Mouse (Mus musculus) spleen, adult 18-20 months (tissue): ENCODE results near the gene Sh3kbp1.

Experiments used
- DNase-seq, 2 experiments: peaks; one replicate each; pipeline ENCODE4 v3.0.0; 2022; ENCODE audit warnings: mixed read lengths in 2 of 2

The Sh3kbp1 gene

DNA sequence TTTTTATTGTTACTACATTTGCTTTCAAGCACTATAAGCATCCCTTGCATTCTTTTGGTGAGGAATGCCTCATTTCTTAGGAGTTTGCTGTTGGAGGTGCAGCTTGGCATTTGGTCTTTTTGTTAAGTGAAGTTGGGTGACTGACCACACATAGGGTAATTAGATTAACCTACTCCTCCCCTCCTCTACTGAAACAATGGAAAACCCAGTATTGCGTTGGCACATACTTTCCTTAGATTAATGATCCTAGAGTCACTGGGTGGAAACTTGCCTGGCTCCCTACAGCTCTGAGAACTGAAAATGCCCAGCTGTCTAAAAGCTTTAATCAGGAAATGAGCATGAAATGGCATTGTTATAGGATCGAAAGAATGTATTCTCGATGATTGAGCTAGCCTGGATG is 117.5 kb downstream of the Sh3kbp1 start:
- no peak for DNase-seq

DNA sequence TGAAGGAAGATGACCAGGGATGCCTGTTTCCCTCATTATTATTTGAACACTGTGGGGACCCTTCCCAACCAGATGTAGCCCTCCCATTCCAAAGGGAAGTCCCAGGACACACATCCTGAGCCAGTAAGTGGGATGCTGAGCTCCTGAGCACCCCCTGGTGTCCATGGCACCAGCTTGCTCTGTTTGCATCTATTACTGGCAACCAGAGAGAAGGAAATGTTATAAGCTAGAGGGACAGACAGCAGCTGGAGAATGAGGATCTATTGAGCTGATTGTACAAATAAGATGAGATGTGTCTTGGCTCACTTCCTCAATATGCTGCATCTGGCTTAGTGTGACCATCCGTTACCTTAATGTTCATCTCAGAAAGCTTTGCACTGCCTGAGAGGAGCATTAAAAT is 124.8 kb downstream of the Sh3kbp1 start:
- peak in 1 of 2 experiments; percentile 36 for DNase-seq

- no peak for DNase-seq
Measured at GRCm38 (mm10) chrX:159756261-159756660, 129.2 kb downstream of the Sh3kbp1 start.

DNA sequence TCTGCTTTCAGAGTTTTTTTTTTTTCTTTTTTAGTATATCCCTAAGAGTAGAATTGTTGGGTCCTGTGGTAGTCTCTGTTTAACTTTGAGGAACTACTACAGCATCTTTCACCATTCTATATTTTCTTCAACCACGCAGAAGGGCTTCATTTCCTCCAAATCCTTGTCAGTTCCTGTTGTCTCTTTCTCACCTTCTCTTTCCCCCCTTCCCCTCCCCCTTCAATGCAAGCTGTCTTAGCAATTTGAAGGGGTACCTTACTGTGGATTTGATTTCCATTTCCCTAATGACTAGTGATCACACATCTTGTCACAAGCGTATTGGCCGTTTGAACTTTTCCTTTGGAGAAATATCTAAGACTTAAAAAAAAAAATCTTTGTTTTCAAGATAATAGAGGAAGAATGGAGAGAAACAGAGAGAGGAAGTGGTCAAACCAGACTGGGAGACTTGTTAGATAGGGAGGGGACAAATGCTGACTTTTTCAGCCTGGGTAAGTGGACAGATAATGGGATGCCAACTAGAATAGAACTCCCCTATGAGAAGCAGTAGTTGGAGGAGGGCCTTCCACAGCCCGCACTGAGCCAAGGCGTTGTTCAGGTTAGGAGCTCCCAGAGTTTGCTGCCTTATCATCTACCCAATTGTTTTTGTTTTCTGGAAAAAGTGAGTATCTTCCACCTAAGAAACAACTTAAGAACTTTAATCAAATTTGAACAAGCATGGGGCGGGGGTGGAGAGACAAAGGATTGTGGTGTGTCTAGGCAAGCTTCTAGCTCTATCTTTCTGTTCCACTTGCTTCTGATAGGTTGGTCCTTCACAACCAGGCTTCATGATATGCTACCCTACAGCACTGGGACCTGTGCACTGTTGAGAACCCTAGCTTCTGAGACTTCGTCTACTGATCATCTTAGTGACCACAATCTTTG is 130.1 kb downstream of the Sh3kbp1 start:
- DNase-seq: no peak

GRCm38 (mm10) chrX:159757854-159758540 is 130.9 kb downstream of the Sh3kbp1 start:
- peak; percentile 32 to 40 for DNase-seq

GRCm38 (mm10) chrX:159763801-159764200 is 136.7 kb downstream of the Sh3kbp1 start:
- no peak for DNase-seq

DNA sequence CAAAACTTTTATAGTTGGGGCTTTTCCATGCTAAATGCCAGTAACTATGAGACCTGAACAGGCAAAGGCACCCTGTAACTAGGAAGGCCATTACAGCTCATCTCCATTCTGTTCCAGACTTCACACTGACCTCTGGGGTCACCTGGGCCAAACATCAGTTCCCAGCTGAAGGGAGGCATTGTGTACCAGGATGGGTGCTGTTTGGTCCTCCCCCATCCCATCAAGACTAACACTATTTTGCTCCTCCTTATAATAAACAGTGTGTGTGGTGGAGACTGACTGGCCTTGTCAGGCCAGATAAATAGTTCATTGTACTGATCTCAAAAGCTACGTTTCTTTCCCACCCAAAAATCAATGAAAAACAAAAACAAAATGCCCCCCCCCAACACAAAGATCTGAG is 138.8 kb downstream of the Sh3kbp1 start:
- DNase-seq: no peak

DNA sequence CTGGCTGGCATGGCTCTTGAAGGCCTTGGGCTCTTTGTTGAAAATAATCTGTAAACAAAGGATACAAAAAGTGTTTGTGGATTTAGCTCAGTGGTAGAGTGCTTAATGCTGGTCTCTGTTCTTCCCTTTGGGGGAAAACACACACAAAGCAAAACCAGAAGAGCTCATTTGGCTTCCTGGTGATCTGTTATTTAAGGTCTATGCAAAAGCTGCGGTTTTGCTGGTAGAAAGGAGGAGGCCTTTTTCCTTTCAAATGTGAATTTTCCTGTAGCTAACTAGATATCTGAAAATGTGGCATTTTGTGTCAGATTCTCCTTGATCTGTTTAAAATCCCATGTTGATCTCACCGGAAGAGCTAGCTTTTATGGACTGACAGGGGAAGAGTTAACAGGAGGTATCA is 141.9 kb downstream of the Sh3kbp1 start:
- no peak for DNase-seq

GRCm38 (mm10) chrX:159769773-159770172 is 142.7 kb downstream of the Sh3kbp1 start:
- DNase-seq: no peak

GRCm38 (mm10) chrX:159772137-159772536 is 145.1 kb downstream of the Sh3kbp1 start:
- no peak for DNase-seq

DNA sequence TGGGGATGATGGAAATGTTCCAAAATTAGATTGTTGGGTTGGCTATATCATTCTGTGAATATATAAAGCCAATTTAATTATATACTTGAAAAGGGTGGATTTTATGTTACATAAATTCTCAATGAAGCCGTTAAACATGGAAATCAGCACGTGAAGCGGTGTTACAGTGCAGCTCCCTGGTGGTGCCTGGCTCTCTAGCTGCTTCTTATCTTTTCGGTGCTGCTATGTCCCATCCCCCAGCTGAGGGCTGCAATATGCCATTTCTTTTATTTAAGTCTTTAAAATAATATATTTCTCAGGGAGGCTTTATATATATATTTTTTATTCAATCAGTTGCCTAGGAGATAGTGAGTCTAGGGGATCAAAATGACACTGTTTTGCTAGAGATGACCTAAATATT is 148.0 kb downstream of the Sh3kbp1 start:
- no peak for DNase-seq

GRCm38 (mm10) chrX:159778787-159779186 is 151.7 kb downstream of the Sh3kbp1 start:
- no peak for DNase-seq

GRCm38 (mm10) chrX:159790516-159790915 is 163.4 kb downstream of the Sh3kbp1 start:
- no peak for DNase-seq

DNA sequence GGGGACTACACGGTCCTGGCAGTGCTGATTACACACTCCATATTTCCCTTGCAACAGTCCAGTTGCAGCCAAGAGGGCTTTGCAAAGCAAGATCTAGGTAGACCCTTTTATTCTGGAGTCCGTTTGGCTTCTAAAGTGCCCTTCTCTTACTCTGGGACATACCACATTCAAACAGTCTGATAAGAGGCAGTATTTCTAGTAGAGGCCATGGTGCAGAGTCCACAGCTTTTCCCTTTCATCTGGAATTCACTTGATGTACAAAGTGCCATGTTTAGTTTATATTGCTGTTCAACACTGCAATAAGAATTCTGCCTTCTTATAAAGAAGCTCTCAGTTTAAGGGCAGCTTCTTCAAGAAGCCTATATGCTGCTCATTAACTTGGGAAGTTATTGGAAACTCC is 168.5 kb downstream of the Sh3kbp1 start:
- DNase-seq: no peak

DNA sequence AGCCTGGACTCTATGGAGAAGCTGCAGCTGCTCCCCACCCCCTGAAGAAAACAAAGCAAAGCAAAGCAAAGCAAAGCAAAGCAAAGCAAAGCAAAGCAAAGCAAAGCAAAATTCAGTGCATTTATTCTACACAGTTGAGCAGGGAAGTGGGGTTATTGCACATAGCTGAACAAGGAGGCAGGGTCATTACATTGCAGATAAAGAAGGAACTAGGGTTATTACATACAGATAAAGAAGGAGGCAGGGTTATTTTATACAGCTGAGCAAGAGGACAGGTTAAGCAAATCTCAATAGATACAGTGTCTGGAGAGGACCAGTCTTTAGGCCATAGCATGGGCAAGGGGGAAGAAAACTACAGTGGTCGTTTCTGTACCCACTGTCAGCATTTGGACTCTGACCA is 177.3 kb downstream of the Sh3kbp1 start:
- no peak for DNase-seq

GRCm38 (mm10) chrX:159809510-159809909 is 182.4 kb downstream of the Sh3kbp1 start:
- DNase-seq: no peak

DNA sequence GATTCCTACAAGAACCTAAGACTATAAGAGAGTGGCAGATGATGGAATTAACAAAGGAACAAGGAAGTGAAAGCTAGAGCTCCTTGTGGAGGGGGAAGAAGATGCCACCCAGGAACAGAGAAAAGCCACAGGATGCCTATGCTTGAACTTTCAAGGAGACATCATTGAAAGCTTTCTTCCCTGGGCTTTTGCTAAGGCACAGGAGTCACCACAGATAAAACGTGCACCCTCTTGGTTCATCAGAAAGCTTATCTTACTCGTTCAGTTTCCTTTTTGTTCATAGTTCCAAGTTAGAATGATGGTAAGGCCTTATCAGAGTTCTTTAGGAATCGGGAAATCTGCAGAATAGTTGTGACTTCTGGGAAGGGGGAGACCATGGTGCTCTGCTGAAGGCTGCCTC is 183.4 kb downstream of the Sh3kbp1 start:
- DNase-seq: no peak

DNA sequence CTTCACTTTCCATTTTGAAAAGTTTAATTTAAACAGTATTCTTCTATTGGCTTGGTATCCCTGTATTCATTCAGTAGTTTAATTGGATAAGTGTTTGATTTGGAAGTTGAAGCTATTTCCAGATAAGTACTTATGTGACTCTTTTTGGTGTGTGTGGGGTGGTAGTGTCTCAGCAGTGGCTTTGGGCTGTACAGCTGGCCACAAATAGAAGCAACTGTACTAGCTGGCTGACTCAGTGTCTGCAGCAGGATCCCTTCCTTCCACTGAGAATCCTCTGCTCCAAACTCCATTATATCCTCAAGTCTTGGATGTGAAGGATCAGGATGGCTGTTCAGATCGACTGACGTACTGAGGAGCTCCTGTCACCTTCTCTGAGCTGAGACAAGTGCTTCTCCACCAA is 190.4 kb downstream of the Sh3kbp1 start:
- no peak for DNase-seq

GRCm38 (mm10) chrX:159828135-159828534 is 201.1 kb downstream of the Sh3kbp1 start:
- DNase-seq: no peak

- no peak for DNase-seq
Measured at GRCm38 (mm10) chrX:159829192-159829852, 202.2 kb downstream of the Sh3kbp1 start.

- DNase-seq: no peak
Measured at GRCm38 (mm10) chrX:159831176-159831575, 204.1 kb downstream of the Sh3kbp1 start.

DNA sequence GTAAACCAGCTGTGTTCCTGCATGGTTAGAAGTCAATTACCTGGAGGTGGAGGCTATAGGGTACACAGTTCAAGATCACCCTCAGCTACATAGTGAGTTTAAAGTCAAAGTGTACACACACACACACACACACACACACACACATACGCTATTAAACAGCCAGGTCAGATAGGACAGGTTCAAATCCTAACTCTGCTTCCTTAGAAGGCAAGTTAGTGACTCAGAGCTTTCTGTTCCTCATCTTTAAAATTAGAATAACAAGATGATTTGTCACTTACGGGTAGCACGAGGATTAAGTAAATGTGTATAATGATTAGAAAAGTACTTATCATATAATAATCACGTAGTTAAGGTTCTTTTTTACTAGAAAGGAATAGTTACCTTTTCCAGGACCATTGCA is 208.2 kb downstream of the Sh3kbp1 start:
- DNase-seq: no peak

GRCm38 (mm10) chrX:159837379-159837778 is 210.3 kb downstream of the Sh3kbp1 start:
- peak in 1 of 2 experiments; percentile 5 for DNase-seq

DNA sequence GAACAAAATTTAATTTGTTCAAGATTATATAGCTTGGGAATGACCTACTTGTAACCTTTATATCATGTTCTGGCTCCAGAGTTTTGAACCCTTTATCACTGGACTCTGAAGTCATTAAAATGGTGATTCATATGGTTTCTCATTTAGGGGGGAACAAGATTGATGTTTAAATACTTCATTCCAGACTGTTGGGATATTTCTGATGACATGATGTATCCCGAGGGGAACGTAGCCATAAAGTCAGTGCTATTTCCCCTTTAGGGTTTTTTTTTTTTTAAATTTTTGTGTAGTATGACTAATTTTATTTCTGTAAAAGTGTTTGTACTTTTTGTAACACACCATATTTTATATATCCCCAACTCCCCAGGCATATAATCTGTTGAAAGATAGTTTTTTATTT is 212.7 kb downstream of the Sh3kbp1 start:
- DNase-seq: no peak
